In the genomic region with DNA sequence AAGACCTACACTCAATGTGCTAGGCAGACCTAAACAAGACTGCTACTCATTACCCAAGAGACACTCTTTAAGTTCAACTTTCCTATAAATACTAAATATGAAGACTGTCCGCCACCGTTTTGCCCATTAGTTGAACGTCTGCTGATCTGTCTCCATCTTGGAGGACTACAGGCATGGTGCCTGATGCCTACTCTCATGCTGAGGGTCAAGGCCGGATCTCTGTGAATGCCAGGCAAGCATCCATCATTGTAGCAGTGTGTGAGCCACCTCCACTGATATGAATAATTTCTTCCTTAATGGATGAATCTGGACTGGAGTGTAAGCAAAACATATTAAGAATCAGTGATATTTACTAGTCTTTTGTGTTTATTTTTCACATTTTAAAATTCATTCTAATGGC, we compare ENCODE assay signal across 19 mouse cellular contexts.
"Had no signal": no experiment of that assay in that cellular context is flagged by ENCODE, and none has a peak within 500 bp of the region (broad histone marks: within the 10 kb centered on the region; RNA-seq: fewer than 3 reads in every experiment).

No protein-coding gene starts in this region.

- DNase-seq: lung, postnatal 10 days; lung, postnatal 4 days; midbrain, embryonic 14.5 days; retina, postnatal 1 day; right cerebral cortex, adult 18-20 months; right cerebral cortex, postnatal 25 days; right cerebral cortex, postnatal 4 days; thymus, adult 2 months; thymus, postnatal 25 days; thymus, postnatal 4 days had no signal

- H3K4me1 ChIP-seq: midbrain, embryonic 10.5 days; midbrain, embryonic 12.5 days; neural tube, embryonic 13.5 days; neural tube, embryonic 15.5 days; stomach, embryonic 15.5 days had no signal

- H3K27ac ChIP-seq: midbrain, embryonic 10.5 days; midbrain, embryonic 12.5 days; neural tube, embryonic 13.5 days; neural tube, embryonic 15.5 days; stomach, embryonic 15.5 days; stomach, postnatal 0 days had no signal

- H3K4me3 ChIP-seq: midbrain, embryonic 10.5 days; midbrain, embryonic 12.5 days; myocyte; neural tube, embryonic 13.5 days; neural tube, embryonic 15.5 days; stomach, embryonic 15.5 days had no signal

- ATAC-seq: midbrain, embryonic 16.5 days had no signal

- H3K4me2 ChIP-seq: lung, embryonic 14.5 days; midbrain, embryonic 12.5 days; neural tube, embryonic 13.5 days; neural tube, embryonic 15.5 days; stomach, embryonic 15.5 days had no signal

- H3K9me3 ChIP-seq: midbrain, embryonic 10.5 days; midbrain, embryonic 12.5 days; neural tube, embryonic 13.5 days; neural tube, embryonic 15.5 days; stomach, embryonic 15.5 days had no signal

- H3K27me3 ChIP-seq: midbrain, embryonic 12.5 days; neural tube, embryonic 13.5 days; neural tube, embryonic 15.5 days; stomach, embryonic 15.5 days had no signal

- H3K9ac ChIP-seq: lung, embryonic 14.5 days; midbrain, embryonic 12.5 days; neural tube, embryonic 13.5 days; neural tube, embryonic 15.5 days; stomach, embryonic 15.5 days had no signal
